ENCODE assay signal across 8 mouse cellular contexts in genomic region chr7:19851858-19852570, GRCm38 (mm10). TPM values are rescaled to one million over a fixed set of nuclear protein-coding genes. Genes with fewer than 3 reads are reported as not detected.
DNase-seq lines count a peak whose midpoint lies in the region; ATAC-seq and TF ChIP-seq lines count a peak whose summit lies in the region.

Gene Gm19345, plus strand, starts transcription at chr7:19852003.

- no peak for DNase-seq in kidney, postnatal 14 days
- peak; percentile 65 for DNase-seq in brain, adult 2 months (ENCODE audit: low read depth, low spot score)
- peak; percentile 16 to 30 for DNase-seq in frontal cortex, postnatal 36 days (ENCODE audit: low spot score in 2 of 2)
- DNase-seq in liver, adult 2 months (ENCODE audit: extremely low read depth, low read depth, low spot score): no peak
- peak; percentile 54 for DNase-seq in right cerebral cortex, postnatal 14 days
- DNase-seq in spleen, adult 12 weeks (ENCODE audit: low spot score): no peak
- no peak for DNase-seq in c-Kit-positive CD71-positive TER-119-positive erythroid progenitor cells, embryonic 14.5 days (ENCODE audit: low spot score)

- peaks cover 9% of the 10 kb centered on the region for H3K4me1 ChIP-seq in kidney, embryonic 16.5 days (ENCODE audit: insufficient read depth, low read length)
- H3K4me1 ChIP-seq in liver, adult 2 months (ENCODE audit: control insufficient read depth, insufficient read depth, low read length): no peaks in the 10 kb centered on the region

- H3K27ac ChIP-seq in kidney, embryonic 16.5 days (ENCODE audit: low read length): no peak within 1 kb of the TSS
- H3K27ac ChIP-seq in liver, adult 2 months (replicated peaks; ENCODE audit: insufficient read depth, low read depth, low read length): no peak within 1 kb of the TSS

- H3K27me3 ChIP-seq in kidney, embryonic 16.5 days (ENCODE audit: insufficient read depth, low read length): peaks cover 15% of the 10 kb centered on the region
- H3K27me3 ChIP-seq in liver, adult 2 months (ENCODE audit: control insufficient read depth, insufficient read depth, low read length): peaks cover 3% of the 10 kb centered on the region; the same call in 1 of the 2 replicates

- TF ChIP-seq CTCF in liver, adult 2 months (IDR thresholded peaks at IDR 0.05; ENCODE audit: low read depth, low read length): no peak

- H3K4me2 ChIP-seq in kidney, embryonic 16.5 days (replicated peaks; ENCODE audit: low read depth, low read length): peak within 1 kb of the TSS; percentile 54

- H3K36me3 ChIP-seq in kidney, embryonic 16.5 days (ENCODE audit: insufficient read depth, low read length): no peaks in the 10 kb centered on the region
- H3K36me3 ChIP-seq in liver, adult 2 months (ENCODE audit: control insufficient read depth, insufficient read depth, low read length): no peaks in the 10 kb centered on the region

- H3K4me3 ChIP-seq in kidney, embryonic 16.5 days (ENCODE audit: low read length): peak within 1 kb of the TSS; percentile 31
- peak within 1 kb of the TSS; percentile 16; the same call in 1 of the 2 replicates for H3K4me3 ChIP-seq in liver, adult 2 months (ENCODE audit: insufficient read depth, low read depth, low read length)

- ATAC-seq in kidney, embryonic 16.5 days (ENCODE audit: low FRiP score, low TSS enrichment): peak; percentile 79

- WGBS in kidney, embryonic 16.5 days: 3% methylated on average over 33 of the region's 33 CpGs
- WGBS in liver, adult 2 months: 7% methylated on average over 33 of the region's 33 CpGs

- no peaks in the 10 kb centered on the region for H3K79me2 ChIP-seq in liver, adult 2 months (ENCODE audit: control insufficient read depth, insufficient read depth, low read length)

- H3K9me3 ChIP-seq in kidney, embryonic 16.5 days (ENCODE audit: low read length): no peaks in the 10 kb centered on the region

- peak within 1 kb of the TSS; percentile 58 for H3K9ac ChIP-seq in kidney, embryonic 16.5 days (replicated peaks; ENCODE audit: low read length)
- no peak within 1 kb of the TSS for H3K9ac ChIP-seq in liver, adult 2 months (ENCODE audit: low read depth, low read length)

- TF ChIP-seq POLR2A in liver, adult 2 months (IDR thresholded peaks at IDR 0.05; ENCODE audit: extremely low read depth, insufficient read depth, low read length): no peak

RNA-seq across cellular contexts. Expression of gene Gm19345, which starts in this region (rescaled TPM):
- not detected in 2 replicates for polyA plus RNA-seq in kidney, embryonic 16.5 days (2015; fragmentation: Nextera tagmentation; extraction: Ambion mirVana)
- not detected in 2 replicates for total RNA-seq in liver, adult 2 months (2014; rRNA removed)
- polyA plus RNA-seq in liver, adult 2 months (2012; rRNA removed): 0.11 TPM in 1 of 2 replicates, not detected in the other

Comparison
In these comparisons a context has a peak if more than half of its experiments do, and no peak if none do; other contexts are left out.
1. Peak in ATAC-seq, H3K4me3 ChIP-seq, H3K9ac ChIP-seq and H3K4me2 ChIP-seq in kidney, embryonic 16.5 days; RNA of the gene not detected or under 1 TPM.
2. DNase-seq: peak in brain, adult 2 months (single experiment), frontal cortex, postnatal 36 days (2 of 2) and right cerebral cortex, postnatal 14 days (single experiment); none in kidney, postnatal 14 days (single experiment), liver, adult 2 months (single experiment), spleen, adult 12 weeks (single experiment) and c-Kit-positive CD71-positive TER-119-positive erythroid progenitor cells, embryonic 14.5 days (single experiment).